Mouse (Mus musculus) liver, postnatal 0 days (tissue): ENCODE measurements at regions not wholly inside any gene's neighbourhood (a gene's known extent, or its start where the extent isn't known, plus 50 kb on each side); places are given as distances from the start of the nearest gene placed in this dataset.
A peak's percentile ranks its signal among the peaks of the same experiment; 100 is the strongest.

ENCODE experiments used
- ATAC-seq: fragments of 200-750 bp; cut with Nextera tagmentation; 2 replicates; pipeline ENCODE4 v1.8.0; 2017; ENCODE audit warnings: mild to moderate bottlenecking, moderate library complexity
- DNase-seq: peaks from one replicate; pipeline ENCODE4 v3.0.0-alpha.2; 2016
- H3K27ac ChIP-seq: fragments of 300-500 bp; sonication (generic); 2 replicates; pipeline ENCODE4 v1.5.1; 2014; ENCODE audit warnings: antibody characterized with exemption, moderate library complexity, mild to moderate bottlenecking, low read depth
- H3K27me3 ChIP-seq: fragments of 300-500 bp; sonication (generic); 2 replicates; pipeline ENCODE4 v1.6.1; 2014; ENCODE audit warnings: low read length, control low read depth, mixed read lengths; ENCODE audit not compliant: insufficient read depth
- H3K36me3 ChIP-seq: fragments of 300-500 bp; sonication (generic); replicated peaks from 2 replicates; pipeline ENCODE4 v1.6.1; 2014; ENCODE audit warnings: mild to moderate bottlenecking, control low read depth, low read length, moderate library complexity, mixed read lengths; ENCODE audit not compliant: insufficient read depth
- H3K4me1 ChIP-seq: fragments of 300-500 bp; sonication (generic); 2 replicates; pipeline ENCODE4 v1.6.1; 2014; ENCODE audit warnings: antibody characterized with exemption, mild to moderate bottlenecking, control low read depth; ENCODE audit not compliant: insufficient read depth
- H3K4me2 ChIP-seq: fragments of 300-500 bp; sonication (generic); 2 replicates; pipeline ENCODE4 v1.6.1; 2014; ENCODE audit warnings: low read depth, mild to moderate bottlenecking, low read length, moderate library complexity, mixed read lengths
- H3K4me3 ChIP-seq: fragments of 300-500 bp; sonication (generic); 2 replicates; pipeline ENCODE4 v1.5.1; 2014; ENCODE audit warnings: low read depth, low read length
- H3K9ac ChIP-seq: fragments of 300-500 bp; sonication (generic); replicated peaks from 2 replicates; pipeline ENCODE4 v1.6.1; 2014; ENCODE audit warnings: mild to moderate bottlenecking, moderate library complexity
- H3K9me3 ChIP-seq: fragments of 300-500 bp; sonication (generic); 2 replicates; pipeline ENCODE4 v1.6.1; 2016; ENCODE audit warnings: mild to moderate bottlenecking, control low read depth, low read length, mixed read lengths
- CTCF ChIP-seq: sonication (generic); IDR thresholded peaks from 2 replicates; pipeline ENCODE4 v1.5.1; 2016; ENCODE audit warnings: antibody characterized with exemption, low read depth
- EP300 ChIP-seq: IDR thresholded peaks from 2 replicates; pipeline ENCODE4 v1.6.1; 2016; ENCODE audit warnings: antibody characterized with exemption, low read depth, mild to moderate bottlenecking
- WGBS: fragments of 180-500 bp; shearing (Covaris S2); extraction: QIAGEN DNeasy Blood & Tissue Kit; methylation state at CpG from one replicate; pipeline ENCODE4 v1.1.7; 2014; ENCODE audit not compliant: insufficient replicate concordance; 5-methylcytosine and 5-hydroxymethylcytosine counted together

DNA sequence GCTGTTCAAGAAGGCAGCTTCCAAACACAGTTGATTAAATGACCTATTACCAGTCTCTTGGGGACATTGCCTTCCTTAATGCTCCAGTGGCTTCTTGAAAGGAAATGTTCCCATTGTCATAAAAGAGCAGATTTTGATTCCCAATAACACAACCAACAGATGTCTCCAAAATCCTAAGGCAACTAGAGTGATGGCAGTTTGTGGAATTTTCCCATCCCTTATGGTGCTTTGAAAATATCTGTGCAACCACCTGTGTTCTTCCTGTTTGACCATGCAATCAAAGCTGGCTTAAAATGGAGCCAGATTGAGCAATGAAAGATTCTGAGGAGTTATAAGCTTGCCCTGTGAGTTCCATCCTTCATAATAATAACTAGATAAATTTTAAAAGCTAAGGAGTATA lies 176.2 kb downstream of the Ndufa4 start:
- DNase-seq (no peak), ATAC-seq (no peak)
- no peak overlapping the region for H3K9ac ChIP-seq
- H3K27me3 ChIP-seq: no peaks in the 10 kb centered on the region
- TF ChIP-seq EP300: no peak
- no peak for TF ChIP-seq CTCF
- H3K4me2 ChIP-seq: no peak overlapping the region
- H3K4me3 ChIP-seq: no peak overlapping the region
- H3K4me1 ChIP-seq: no peaks in the 10 kb centered on the region
- no peak overlapping the region for H3K27ac ChIP-seq
- no peaks in the 10 kb centered on the region for H3K9me3 ChIP-seq
- no peaks in the 10 kb centered on the region for H3K36me3 ChIP-seq

DNA sequence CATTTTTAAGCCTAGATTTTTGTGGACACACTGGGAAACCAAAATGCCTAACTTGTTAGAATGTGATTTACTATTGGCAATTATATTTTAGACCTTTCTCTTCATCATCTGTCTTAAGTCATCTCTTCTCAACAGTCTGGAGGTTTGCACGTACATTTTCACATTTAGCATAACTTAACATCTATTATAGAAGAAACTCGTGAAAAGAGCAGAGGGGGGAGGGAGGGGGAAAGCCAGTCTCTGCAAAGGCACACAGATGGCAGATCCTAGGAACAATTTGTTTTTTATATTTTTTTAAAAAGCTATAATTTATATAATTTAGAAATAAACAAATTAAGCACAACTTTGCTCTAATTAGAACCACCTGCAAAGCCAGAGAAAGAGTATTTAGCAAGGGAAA lies 176.6 kb downstream of the Ndufa4 start:
- WGBS: 71% methylated on average over 2 of the region's 2 CpGs
- Histone ChIP-seq H3K4me2 (no peak overlapping the region), H3K27ac (no peak overlapping the region), H3K4me3 (no peak overlapping the region), H3K4me1 (no peaks in the 10 kb centered on the region), H3K9me3 (no peaks in the 10 kb centered on the region), H3K36me3 (no peaks in the 10 kb centered on the region), H3K27me3 (no peaks in the 10 kb centered on the region), H3K9ac (no peak overlapping the region)
- ATAC-seq (no peak), DNase-seq (no peak)
- TF ChIP-seq CTCF (no peak), EP300 (no peak)

DNA sequence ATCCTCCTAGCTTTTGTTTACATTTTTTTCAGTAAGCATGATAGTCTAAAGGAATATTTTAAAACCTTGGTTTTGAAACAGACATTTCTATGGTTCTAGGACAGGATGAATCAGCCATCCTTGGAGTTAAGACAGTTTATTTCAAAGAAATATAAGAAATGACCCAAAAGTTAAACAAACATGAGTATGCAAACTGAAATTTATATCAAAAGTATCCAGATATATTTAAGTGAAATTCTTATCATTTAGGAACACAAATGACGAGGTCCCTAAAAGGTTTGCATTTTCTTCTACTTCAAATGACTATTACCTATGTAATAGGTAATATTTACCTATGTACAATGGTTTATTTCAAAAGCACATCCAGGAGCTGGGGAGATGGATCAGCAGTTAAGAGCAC lies 179.5 kb downstream of the Ndufa4 start:
- H3K9ac ChIP-seq: no peak overlapping the region
- WGBS: 48% methylated on average over 1 of the region's 1 CpGs
- H3K36me3 ChIP-seq: no peaks in the 10 kb centered on the region
- H3K4me3 ChIP-seq: no peak overlapping the region
- H3K27ac ChIP-seq: peak overlapping the region; percentile 77
- H3K9me3 ChIP-seq: no peaks in the 10 kb centered on the region
- DNase-seq (no peak), ATAC-seq (peak; percentile 44)
- no peak for TF ChIP-seq CTCF
- TF ChIP-seq EP300: no peak
- H3K4me2 ChIP-seq: no peak overlapping the region
- no peaks in the 10 kb centered on the region for H3K27me3 ChIP-seq
- H3K4me1 ChIP-seq: no peaks in the 10 kb centered on the region

DNA sequence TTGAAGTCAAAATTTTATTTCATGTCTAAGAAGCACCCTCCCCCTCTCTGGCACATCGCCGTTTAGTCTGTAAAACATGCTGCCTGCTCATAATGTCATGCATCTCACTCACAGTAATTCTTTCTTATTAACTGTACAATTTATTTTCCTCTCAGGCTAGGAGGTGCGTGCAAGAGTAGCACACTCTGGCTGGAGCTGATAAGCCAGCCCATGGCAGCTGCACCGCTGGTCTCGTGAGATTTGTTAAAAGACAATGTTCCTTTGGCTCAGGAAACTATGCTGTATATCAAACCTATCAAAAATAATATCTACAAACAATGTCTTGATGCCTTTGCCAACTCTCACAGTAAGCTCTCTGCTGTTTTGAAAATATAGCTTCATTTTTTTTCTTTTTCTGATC lies 179.9 kb downstream of the Ndufa4 start:
- TF ChIP-seq CTCF (no peak), EP300 (peak; percentile 98)
- Histone ChIP-seq H3K9me3 (no peaks in the 10 kb centered on the region), H3K27ac (peak overlapping the region; percentile 77), H3K4me2 (peak overlapping the region; percentile 27; the same call in 1 of the 2 replicates), H3K4me3 (no peak overlapping the region), H3K4me1 (no peaks in the 10 kb centered on the region), H3K36me3 (no peaks in the 10 kb centered on the region), H3K27me3 (no peaks in the 10 kb centered on the region), H3K9ac (no peak overlapping the region)
- DNase-seq: peak; percentile 67
- ATAC-seq: peak; percentile 99
- 42% methylated on average over 5 of the region's 5 CpGs for WGBS

DNA sequence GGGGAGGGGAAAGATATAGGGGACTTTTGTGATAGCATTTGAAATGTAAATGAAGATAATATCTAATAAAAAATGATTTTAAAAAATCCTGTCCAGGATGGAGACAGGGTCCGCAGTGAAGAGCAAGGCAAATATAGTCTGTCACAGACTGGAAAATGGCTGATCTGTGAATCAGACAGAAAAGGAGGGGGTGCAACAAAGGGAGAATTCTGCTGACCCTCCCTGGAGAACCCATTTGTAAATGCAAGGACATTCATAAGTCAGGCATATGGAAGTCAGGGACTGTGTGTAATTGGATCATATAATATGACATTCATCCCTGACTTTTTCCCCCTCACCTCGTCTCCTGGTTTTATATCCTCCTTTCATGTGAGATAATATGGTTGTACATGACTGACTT lies 183.8 kb downstream of the Ndufa4 start:
- no peak for ATAC-seq
- no peak for TF ChIP-seq EP300
- TF ChIP-seq CTCF: no peak
- H3K27me3 ChIP-seq: no peaks in the 10 kb centered on the region
- no peak for DNase-seq
- H3K9ac ChIP-seq: no peak overlapping the region
- H3K27ac ChIP-seq: no peak overlapping the region
- H3K4me3 ChIP-seq: no peak overlapping the region
- H3K4me2 ChIP-seq: no peak overlapping the region
- H3K36me3 ChIP-seq: no peaks in the 10 kb centered on the region
- no peaks in the 10 kb centered on the region for H3K4me1 ChIP-seq
- WGBS: 80% methylated on average over 2 of the region's 2 CpGs
- H3K9me3 ChIP-seq: no peaks in the 10 kb centered on the region

DNA sequence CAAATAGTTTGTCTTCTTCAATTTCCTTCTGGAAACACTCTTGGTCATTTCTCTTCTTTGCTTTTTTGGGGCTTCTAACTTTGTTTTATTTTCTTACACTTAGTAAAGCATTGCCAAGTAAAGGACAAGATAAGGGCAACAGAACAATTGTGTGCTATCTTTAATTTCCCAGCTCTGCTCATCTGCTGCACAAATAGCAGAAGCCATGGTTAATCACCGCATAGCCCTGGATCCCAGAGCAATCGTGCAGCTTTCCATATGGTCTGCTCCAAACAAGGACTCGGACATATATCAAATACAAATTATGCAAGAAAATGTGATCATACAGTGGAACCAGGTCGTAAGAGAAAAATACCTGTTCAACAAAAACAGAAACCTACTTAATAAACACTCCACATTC lies 187.0 kb downstream of the Ndufa4 start:
- Histone ChIP-seq H3K27me3 (no peaks in the 10 kb centered on the region), H3K4me3 (no peak overlapping the region), H3K9me3 (no peaks in the 10 kb centered on the region), H3K4me1 (no peaks in the 10 kb centered on the region), H3K9ac (no peak overlapping the region), H3K4me2 (peak overlapping the region; percentile 30; the same call in 1 of the 2 replicates), H3K27ac (no peak overlapping the region), H3K36me3 (no peaks in the 10 kb centered on the region)
- TF ChIP-seq EP300 (no peak), CTCF (no peak)
- DNase-seq (no peak), ATAC-seq (no peak)
- 45% methylated on average over 4 of the region's 4 CpGs for WGBS

DNA sequence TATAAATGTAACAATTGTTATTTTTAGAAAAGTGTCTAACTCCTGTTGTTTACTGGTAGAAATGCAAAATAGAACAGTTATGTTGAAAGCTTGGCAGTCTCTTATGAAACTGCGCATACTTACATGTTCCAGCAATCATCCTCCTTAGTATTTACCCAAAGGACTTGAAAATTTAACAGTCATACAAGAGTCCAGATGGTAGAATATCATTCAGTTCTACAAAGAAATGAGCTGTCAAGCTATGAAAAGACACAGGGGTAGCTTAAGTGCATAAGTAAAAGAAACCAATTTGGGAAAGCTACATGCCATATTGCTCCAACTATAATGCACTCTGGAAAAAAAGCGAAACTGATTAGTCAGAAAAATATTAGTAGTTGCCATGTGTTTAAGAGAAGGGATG lies 196.7 kb downstream of the Ndufa4 start:
- no peak for ATAC-seq
- no peak for DNase-seq
- no peak overlapping the region for H3K4me3 ChIP-seq
- no peak overlapping the region for H3K4me2 ChIP-seq
- no peak overlapping the region for H3K9ac ChIP-seq
- peaks cover 4% of the 10 kb centered on the region; the same call in 1 of the 2 replicates for H3K4me1 ChIP-seq
- TF ChIP-seq CTCF: no peak
- TF ChIP-seq EP300: no peak
- 90% methylated on average over 2 of the region's 2 CpGs for WGBS
- no peaks in the 10 kb centered on the region for H3K9me3 ChIP-seq
- H3K27ac ChIP-seq: no peak overlapping the region
- H3K36me3 ChIP-seq: no peaks in the 10 kb centered on the region
- H3K27me3 ChIP-seq: no peaks in the 10 kb centered on the region
